Mouse (Mus musculus) pancreas, adult 10 weeks (tissue): ENCODE measurements around the gene Uqcr11. TPM values are rescaled to one million over a fixed set of nuclear protein-coding genes. Genes with fewer than 3 reads are reported as not detected.

ENCODE experiments used
- polyA plus RNA-seq: library from polyadenylated mRNA; stranded (reverse); fragments of 350-450 nt; fragmentation: Illumina TruSeq; extraction: RNeasy Lipid Tissue Mini Kit (QIAGEN cat#74804); gene quantifications from one replicate; pipeline ENCODE4 v1.2.3, GENCODE M21; 2015; ENCODE audit warnings: low read depth, low replicate concordance; ENCODE audit not compliant: insufficient read depth

Uqcr11 gene
- 156 TPM for polyA plus RNA-seq

GRCm38 (mm10) chr10:80406684-80407501 lies at the start of gene Uqcr11:
Uqcr11 (minus strand) TSS chr10:80406830.

DNA sequence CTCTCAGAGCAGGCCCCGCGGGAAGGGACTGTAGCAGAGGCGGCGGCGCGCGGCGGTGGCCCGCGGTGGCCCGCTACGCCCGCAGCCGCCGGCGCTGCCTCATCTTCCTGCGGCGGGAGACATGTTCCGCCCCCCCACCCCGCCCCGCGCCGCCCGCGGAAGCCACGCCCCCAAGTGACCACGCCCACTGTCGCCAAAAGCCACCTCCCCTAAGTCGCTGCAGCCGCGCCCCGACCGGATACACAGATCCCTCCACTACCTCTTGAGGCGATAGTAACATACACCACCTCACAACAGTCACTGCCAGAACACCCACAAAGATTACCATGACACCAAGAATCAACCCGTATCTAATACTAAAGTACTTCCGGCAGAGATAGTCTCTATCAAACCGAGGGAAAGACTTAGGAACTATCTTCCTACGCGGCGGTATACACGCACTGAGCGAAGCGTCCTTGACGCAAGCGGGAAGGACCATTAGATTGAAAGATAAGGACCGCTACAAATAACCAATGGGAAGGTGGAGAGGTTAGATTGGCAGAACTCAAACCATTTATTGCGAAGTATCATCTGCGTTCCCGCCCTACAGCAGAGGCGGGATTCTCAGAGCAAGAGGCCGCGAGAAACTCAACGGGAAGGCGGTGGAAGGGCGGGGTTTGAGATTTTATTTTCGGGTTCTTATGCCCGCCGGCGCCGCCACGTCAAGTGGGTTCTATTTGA lies 27.0 kb upstream of the Uqcr11 start, which contains the start of gene Tcf3:
TSS of gene Tcf3 (minus strand) at position 135 of the 720 bp plus-strand sequence.

DNA sequence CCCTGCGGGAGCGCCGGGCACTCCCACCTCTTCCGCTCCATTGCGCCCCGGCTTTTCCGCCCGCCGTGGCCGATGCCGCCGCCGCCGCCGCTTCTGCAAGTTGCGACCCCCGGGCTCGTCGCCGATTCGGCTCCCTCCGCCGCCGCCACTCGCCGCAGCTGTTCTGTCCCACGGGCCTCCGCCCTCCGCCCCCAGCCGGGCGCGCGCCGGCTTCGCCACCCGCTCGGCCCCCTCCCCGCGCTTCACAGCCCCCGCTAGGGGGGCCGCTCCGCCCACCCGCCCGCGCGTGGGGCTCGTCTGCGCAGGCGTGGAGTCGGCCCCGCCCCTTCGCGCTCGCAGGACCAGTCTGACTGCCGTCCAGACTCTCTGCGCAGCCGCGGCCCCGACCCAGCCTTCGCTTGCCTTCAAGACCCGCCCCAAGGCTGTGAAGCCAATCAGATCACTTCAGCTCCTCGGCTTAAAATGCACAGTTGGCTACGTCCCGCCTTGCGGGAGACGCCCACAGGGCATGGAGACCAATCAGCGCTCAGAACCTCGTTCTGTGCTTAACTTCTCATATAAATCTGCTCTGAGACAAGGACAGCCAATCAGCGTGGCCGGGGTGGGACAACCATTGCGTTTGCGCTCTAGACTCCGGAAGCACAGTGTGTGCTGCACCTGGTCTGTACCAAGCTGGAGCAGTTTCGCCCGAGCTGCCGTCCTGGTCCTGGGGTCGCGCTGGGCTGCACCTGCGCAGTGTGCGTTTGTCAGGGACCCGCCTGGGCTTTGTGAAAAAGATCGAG lies 7.2 kb downstream of the Uqcr11 start, which contains the start of gene Mbd3:
TSS of gene Mbd3 (minus strand) at position 360 of the 782 bp plus-strand sequence.

GRCm38 (mm10) chr10:80387522-80387959 lies 19.1 kb downstream of the Uqcr11 start, which contains the start of gene Mex3d:
Mex3d (minus strand) TSS chr10:80387659.

DNA sequence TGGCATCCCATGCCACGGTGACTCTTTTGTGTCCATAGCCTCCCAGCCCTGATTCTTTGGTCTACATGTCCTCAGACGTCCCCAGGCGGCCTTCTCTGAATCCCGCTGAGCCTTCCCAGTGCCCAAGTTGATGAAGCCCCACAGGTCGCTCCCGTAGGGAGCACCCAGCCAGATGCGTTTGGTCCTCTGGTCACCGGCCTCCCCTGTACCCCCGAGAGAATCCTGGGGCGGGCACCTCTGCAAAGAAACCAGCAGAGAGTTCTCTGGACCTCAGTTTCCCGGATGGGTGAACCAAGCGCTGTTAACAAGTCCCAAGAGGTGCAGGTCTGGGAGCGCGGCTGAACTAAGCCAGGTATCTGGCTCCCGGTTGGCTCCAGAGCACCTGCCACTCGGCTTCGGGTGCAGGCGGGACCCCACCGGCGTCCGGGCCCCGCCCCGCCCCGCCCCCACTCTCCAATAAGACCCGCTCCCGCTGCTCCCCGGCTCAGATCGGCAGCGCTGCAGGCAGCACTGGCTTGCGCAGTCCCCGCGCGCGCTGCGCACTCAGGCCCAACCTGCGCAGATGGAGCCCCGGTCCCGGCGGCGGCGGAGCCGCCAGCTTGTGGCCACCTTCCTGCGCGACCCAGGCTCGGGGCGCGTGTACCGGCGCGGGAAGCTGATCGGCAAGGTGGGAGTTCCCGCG lies 50.5 kb downstream of the Uqcr11 start, which contains the start of gene Plk5:
TSS of gene Plk5 (plus strand) at position 459 of the 682 bp plus-strand sequence.

Other genes with a start within 250 kb of the Uqcr11 start
- gene Cirbp, start 240.8 kb downstream of the Uqcr11 start, polyA plus RNA-seq = 33.4 TPM
- gene 1600002K03Rik, start 233.9 kb downstream of the Uqcr11 start, polyA plus RNA-seq = 7.2 TPM
- 0.50 TPM for gene Efna2, start 227.3 kb downstream of the Uqcr11 start, polyA plus RNA-seq
- 16.2 TPM for gene Mum1, start 180.4 kb downstream of the Uqcr11 start, polyA plus RNA-seq
- 67.2 TPM for gene Ndufs7, start 157.7 kb downstream of the Uqcr11 start, polyA plus RNA-seq
- 101 TPM for gene Gamt, start 145.8 kb downstream of the Uqcr11 start, polyA plus RNA-seq
- 25.5 TPM for gene Dazap1, start 145.3 kb downstream of the Uqcr11 start, polyA plus RNA-seq
- gene Rps15, start 114.4 kb downstream of the Uqcr11 start, polyA plus RNA-seq = 1,054 TPM
- 0.26 TPM for gene Apc2, start 110.9 kb downstream of the Uqcr11 start, polyA plus RNA-seq
- gene 2310011J03Rik, start 86.3 kb downstream of the Uqcr11 start, polyA plus RNA-seq = 7.9 TPM
- gene Pcsk4, start 77.3 kb downstream of the Uqcr11 start, polyA plus RNA-seq = 7.0 TPM
- gene Reep6, start 76.9 kb downstream of the Uqcr11 start, polyA plus RNA-seq = 6.4 TPM
- 5.9 TPM for gene Adamtsl5, start 58.4 kb downstream of the Uqcr11 start, polyA plus RNA-seq
- gene Plk5, start 50.4 kb downstream of the Uqcr11 start, polyA plus RNA-seq = 0.61 TPM
- gene Mex3d, start 19.2 kb downstream of the Uqcr11 start, polyA plus RNA-seq = 1.3 TPM
- 25.4 TPM for gene Mbd3, start 7.3 kb downstream of the Uqcr11 start, polyA plus RNA-seq
- 9.6 TPM for gene Tcf3, start 26.8 kb upstream of the Uqcr11 start, polyA plus RNA-seq
- gene Onecut3, start 88.0 kb upstream of the Uqcr11 start, polyA plus RNA-seq = not detected
- not detected for gene Atp8b3, start 132.3 kb upstream of the Uqcr11 start, polyA plus RNA-seq
- 6.7 TPM for gene Rexo1, start 154.7 kb upstream of the Uqcr11 start, polyA plus RNA-seq
- 3.2 TPM for gene Klf16, start 170.5 kb upstream of the Uqcr11 start, polyA plus RNA-seq
- 20.8 TPM for gene Abhd17a, start 183.5 kb upstream of the Uqcr11 start, polyA plus RNA-seq
- 17.1 TPM for gene Scamp4, start 196.0 kb upstream of the Uqcr11 start, polyA plus RNA-seq
- not detected for gene Adat3, start 196.1 kb upstream of the Uqcr11 start, polyA plus RNA-seq
- 1.0 TPM for gene Gm49322, start 199.2 kb upstream of the Uqcr11 start, polyA plus RNA-seq
- gene Csnk1g2, start 216.0 kb upstream of the Uqcr11 start, polyA plus RNA-seq = 47.7 TPM